Mouse (Mus musculus) liver, embryonic 15.5 days (tissue): ENCODE data around the gene Prss43. TPM values are rescaled to one million over a fixed set of nuclear protein-coding genes. Genes with fewer than 3 reads are reported as not detected.
"Not testable (repeated sequence)": the region's sequence is repeated elsewhere in the genome, so short reads cannot be mapped to it uniquely, and the experiment has no call there.

Experiments
- ATAC-seq: fragments of 200-750 bp; cut with Nextera tagmentation; 2 replicates; pipeline ENCODE4 v1.8.0; 2017; ENCODE audit warnings: moderate number of reproducible peaks, mild to moderate bottlenecking, moderate library complexity; ENCODE audit not compliant: insufficient read depth
- H3K27ac ChIP-seq: fragments of 300-500 bp; sonication (generic); replicated peaks from 2 replicates; pipeline ENCODE4 v1.5.1; 2015; ENCODE audit warnings: mild to moderate bottlenecking, inconsistent platforms
- H3K27me3 ChIP-seq: fragments of 300-500 bp; sonication (generic); 2 replicates; pipeline ENCODE4 v1.6.1; 2015; ENCODE audit warnings: mild to moderate bottlenecking, inconsistent platforms
- H3K36me3 ChIP-seq: fragments of 300-500 bp; sonication (generic); replicated peaks from 2 replicates; pipeline ENCODE4 v1.6.1; 2015; ENCODE audit warnings: moderate library complexity, mild to moderate bottlenecking, inconsistent platforms
- H3K4me1 ChIP-seq: fragments of 300-500 bp; sonication (generic); replicated peaks from 2 replicates; pipeline ENCODE4 v1.6.1; 2015; ENCODE audit warnings: inconsistent platforms
- H3K4me2 ChIP-seq: fragments of 300-500 bp; sonication (generic); 2 replicates; pipeline ENCODE4 v1.6.1; 2015; ENCODE audit warnings: moderate library complexity, mild to moderate bottlenecking, inconsistent platforms
- H3K4me3 ChIP-seq: fragments of 300-500 bp; sonication (generic); replicated peaks from 2 replicates; pipeline ENCODE4 v1.5.1; 2015; ENCODE audit warnings: mild to moderate bottlenecking, inconsistent platforms
- H3K9ac ChIP-seq: fragments of 300-500 bp; sonication (generic); 2 replicates; pipeline ENCODE4 v1.6.1; 2015; ENCODE audit warnings: moderate library complexity, mild to moderate bottlenecking, inconsistent platforms
- H3K9me3 ChIP-seq: fragments of 300-500 bp; sonication (generic); replicated peaks from 2 replicates; pipeline ENCODE4 v1.6.1; 2016; ENCODE audit warnings: inconsistent platforms
- whole genome bisulfite sequencing: fragments of 180-500 bp; shearing (Covaris S2); methylation state at CpG from one replicate; pipeline ENCODE4 v1.1.7; 2015; ENCODE audit warnings: mixed read lengths; ENCODE audit not compliant: insufficient replicate concordance; 5-methylcytosine and 5-hydroxymethylcytosine counted together
- polyA plus RNA-seq: library from polyadenylated mRNA; unstranded; fragments of >200 nt; fragmentation: Nextera tagmentation; extraction: Ambion mirVana; gene quantifications from 2 replicates; pipeline ENCODE4 v1.2.1, GENCODE M21; 2015

Prss43 gene
- polyA plus RNA-seq, 1 experiment from 2014 or later: not detected

DNA sequence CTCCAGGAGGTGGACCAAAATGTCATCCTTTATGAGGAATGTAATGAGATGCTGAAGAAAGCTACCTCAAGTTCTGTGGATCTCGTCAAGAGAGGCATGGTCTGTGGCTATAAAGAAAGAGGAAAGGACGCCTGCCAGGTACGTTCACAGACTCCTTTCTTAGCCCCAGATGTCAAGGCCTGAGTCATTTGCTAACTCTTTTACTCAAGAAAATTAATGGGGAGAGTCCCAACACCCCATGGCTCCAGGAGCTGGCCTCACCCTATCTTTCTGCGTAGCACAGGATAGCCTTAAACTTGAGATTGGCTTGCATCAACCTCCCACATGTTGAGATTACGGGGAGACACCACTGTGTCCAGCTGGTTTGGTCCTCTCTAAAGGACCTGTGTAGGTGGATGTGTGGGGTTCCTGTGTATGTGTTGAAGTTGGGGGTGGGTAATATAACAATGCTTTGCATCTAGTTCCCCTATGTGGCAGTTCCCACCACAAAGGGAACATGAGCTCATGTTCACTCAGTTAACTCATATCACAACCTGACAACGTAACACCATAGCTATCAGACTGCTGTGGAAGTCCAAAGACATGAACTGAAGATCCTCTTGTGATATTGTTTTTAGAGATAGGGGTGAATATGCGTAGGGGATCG is 25.5 kb upstream of the Prss43 start:
- no peak for ATAC-seq
- 61% methylated on average over 8 of the region's 8 CpGs for WGBS
- Histone ChIP-seq H3K9ac (no peak overlapping the region), H3K36me3 (no peaks in the 10 kb centered on the region), H3K27me3 (no peaks in the 10 kb centered on the region), H3K4me3 (no peak overlapping the region), H3K4me2 (no peak overlapping the region), H3K9me3 (no peaks in the 10 kb centered on the region), H3K27ac (no peak overlapping the region), H3K4me1 (no peaks in the 10 kb centered on the region)

- Histone ChIP-seq H3K27ac (no peak overlapping the region), H3K27me3 (no peaks in the 10 kb centered on the region), H3K4me1 (no peaks in the 10 kb centered on the region), H3K9me3 (no peaks in the 10 kb centered on the region), H3K4me2 (no peak overlapping the region), H3K36me3 (no peaks in the 10 kb centered on the region), H3K4me3 (no peak overlapping the region), H3K9ac (no peak overlapping the region)
- WGBS: 49% methylated on average over 4 of the region's 4 CpGs
- no peak for ATAC-seq
Observed at GRCm38 (mm10) chr9:110803294-110803693, 23.2 kb upstream of the Prss43 start.

DNA sequence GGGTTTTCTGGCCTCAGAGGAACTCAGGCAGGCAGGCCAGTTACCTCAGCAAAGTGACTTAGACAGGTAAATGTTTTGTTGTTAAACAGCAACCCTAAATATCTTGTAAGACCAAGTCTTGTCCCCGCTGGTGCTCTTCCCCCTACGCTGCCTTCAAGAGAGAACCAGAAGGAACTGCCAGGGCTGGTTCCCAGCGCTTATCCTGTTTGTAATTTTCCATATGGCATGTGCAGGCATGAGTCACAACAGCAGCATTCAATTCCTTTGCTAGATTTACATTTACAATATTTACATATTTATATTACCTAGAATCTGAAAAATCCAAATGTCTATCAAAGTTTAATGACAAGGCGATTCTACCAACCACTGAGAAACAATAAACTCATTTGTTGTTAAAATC is 16.4 kb upstream of the Prss43 start:
- WGBS: 61% methylated on average over 4 of the region's 4 CpGs
- no peak for ATAC-seq
- no peak overlapping the region for H3K4me2 ChIP-seq
- H3K9me3 ChIP-seq: no peaks in the 10 kb centered on the region
- H3K36me3 ChIP-seq: no peaks in the 10 kb centered on the region
- no peak overlapping the region for H3K9ac ChIP-seq
- H3K27ac ChIP-seq: no peak overlapping the region
- H3K27me3 ChIP-seq: no peaks in the 10 kb centered on the region
- no peak overlapping the region for H3K4me3 ChIP-seq
- no peaks in the 10 kb centered on the region for H3K4me1 ChIP-seq

- no peak for ATAC-seq
- 50% methylated on average over 18 of the region's 18 CpGs for WGBS
- H3K4me1 ChIP-seq: no peaks in the 10 kb centered on the region
- no peaks in the 10 kb centered on the region for H3K36me3 ChIP-seq
- no peak within 1 kb of the TSS for H3K4me3 ChIP-seq
- H3K27me3 ChIP-seq: no peaks in the 10 kb centered on the region
- H3K4me2 ChIP-seq: no peak within 1 kb of the TSS
- H3K9ac ChIP-seq: no peak within 1 kb of the TSS
- H3K9me3 ChIP-seq: no peaks in the 10 kb centered on the region
- H3K27ac ChIP-seq: no peak within 1 kb of the TSS
Observed at GRCm38 (mm10) chr9:110813789-110814188, 12.7 kb upstream of the Prss43 start, which contains the start of gene Prss44. Gene Prss44, plus strand, starts transcription at chr9:110813994.

DNA sequence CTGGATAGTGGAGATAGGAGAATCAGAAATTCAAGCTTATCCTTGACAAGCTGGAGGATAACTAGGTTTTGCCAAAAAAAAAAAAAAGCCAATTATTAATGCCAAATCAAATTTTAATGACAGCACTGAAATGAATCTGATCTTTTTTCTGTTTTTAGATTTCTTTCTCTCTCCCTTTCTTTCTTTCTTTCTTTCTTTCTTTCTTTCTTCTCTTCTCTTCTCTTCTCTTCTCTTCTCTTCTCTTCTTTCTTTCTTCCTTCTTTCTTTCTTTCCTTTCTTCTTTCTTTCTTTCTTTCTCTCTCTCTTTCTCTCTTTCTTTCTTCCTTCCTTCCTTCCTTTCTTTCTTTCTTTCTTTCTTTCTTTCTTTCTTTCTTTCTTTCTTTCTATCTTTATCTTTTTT is 5.9 kb upstream of the Prss43 start:
- H3K4me1 ChIP-seq, H3K9me3 ChIP-seq, H3K36me3 ChIP-seq, H3K27ac ChIP-seq, H3K9ac ChIP-seq, H3K4me2 ChIP-seq, H3K27me3 ChIP-seq, H3K4me3 ChIP-seq, ATAC-seq: not testable (repeated sequence)

DNA sequence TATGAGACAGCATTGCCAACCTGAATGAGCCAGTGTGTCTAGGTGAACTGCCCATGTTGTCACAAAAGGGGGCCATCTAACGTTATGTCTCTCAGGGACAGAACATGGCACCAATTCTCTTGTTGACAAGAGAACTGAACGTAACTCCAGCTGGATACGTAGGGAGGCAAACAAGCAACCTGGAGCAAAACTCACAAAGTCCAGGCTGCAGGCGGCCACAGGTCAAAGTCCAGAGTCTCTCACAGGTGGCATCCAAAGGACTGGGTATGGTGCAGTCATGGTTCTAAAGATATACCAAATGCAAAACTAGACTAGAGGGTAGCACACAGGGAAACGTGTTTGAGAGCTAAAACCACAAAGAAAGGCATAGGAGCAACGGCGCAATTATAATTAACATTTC is 5.1 kb upstream of the Prss43 start:
- Histone ChIP-seq H3K9me3 (no peaks in the 10 kb centered on the region), H3K4me2 (no peak overlapping the region), H3K27me3 (0 out of 2 replicates have a peak, but pooled peaks cover 4% of the 10 kb centered on the region), H3K4me1 (no peaks in the 10 kb centered on the region), H3K4me3 (no peak overlapping the region), H3K27ac (no peak overlapping the region), H3K9ac (no peak overlapping the region), H3K36me3 (no peaks in the 10 kb centered on the region)
- ATAC-seq: no peak
- WGBS: 60% methylated on average over 7 of the region's 7 CpGs

- Histone ChIP-seq H3K4me3 (no peak overlapping the region), H3K4me2 (no peak overlapping the region), H3K9ac (no peak overlapping the region), H3K4me1 (no peaks in the 10 kb centered on the region), H3K27me3 (peaks cover 7% of the 10 kb centered on the region; the same call in 1 of the 2 replicates), H3K27ac (no peak overlapping the region), H3K9me3 (no peaks in the 10 kb centered on the region), H3K36me3 (no peaks in the 10 kb centered on the region)
- ATAC-seq: no peak
- WGBS: 53% methylated on average over 4 of the region's 4 CpGs
Observed at GRCm38 (mm10) chr9:110825426-110825825, 1.1 kb upstream of the Prss43 start.

DNA sequence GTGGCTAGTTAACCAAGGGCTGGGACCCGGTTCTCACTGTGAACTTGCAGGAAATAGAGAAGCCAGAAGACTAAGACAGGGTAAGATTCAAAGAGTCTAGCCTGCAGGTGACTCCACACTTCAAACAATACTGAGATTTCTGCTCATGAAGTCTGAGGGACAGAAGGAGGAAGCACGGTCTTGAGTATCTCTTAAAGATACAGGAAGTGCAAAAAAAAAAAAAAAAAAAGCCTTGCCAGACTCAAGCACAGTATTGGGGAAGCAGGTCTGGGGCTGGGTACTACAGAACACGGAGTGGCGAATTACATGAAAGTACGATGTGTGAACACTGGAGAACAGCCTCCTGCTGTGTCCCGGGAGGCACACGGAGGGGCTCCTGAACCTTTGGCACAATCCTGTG is 658 bp upstream of the Prss43 start:
- no peak overlapping the region for H3K9ac ChIP-seq
- no peaks in the 10 kb centered on the region for H3K4me1 ChIP-seq
- 26% methylated on average over 7 of the region's 7 CpGs for WGBS
- H3K4me2 ChIP-seq: no peak overlapping the region
- no peak for ATAC-seq
- H3K27ac ChIP-seq: no peak overlapping the region
- H3K4me3 ChIP-seq: no peak overlapping the region
- H3K27me3 ChIP-seq: peaks cover 7% of the 10 kb centered on the region; the same call in 1 of the 2 replicates
- no peaks in the 10 kb centered on the region for H3K9me3 ChIP-seq
- no peaks in the 10 kb centered on the region for H3K36me3 ChIP-seq

DNA sequence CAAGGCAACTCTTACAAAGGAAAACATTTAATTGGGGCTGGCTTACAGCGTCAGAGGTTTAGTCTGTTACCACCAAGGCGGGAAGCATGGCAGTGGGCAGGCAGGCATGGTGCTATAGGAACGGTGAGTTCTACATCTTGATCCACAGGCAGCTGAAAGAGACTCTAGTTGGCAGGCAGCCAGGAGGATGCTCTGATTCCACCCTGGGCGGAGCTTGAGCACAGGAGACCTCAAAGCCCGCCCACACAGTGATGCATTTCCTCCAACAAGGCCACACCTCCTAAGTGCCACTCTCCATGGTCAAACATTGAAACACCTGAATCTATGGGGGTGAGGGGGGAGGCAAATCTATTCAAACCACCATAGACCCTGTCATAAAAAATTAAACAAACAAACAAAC is 6.5 kb downstream of the Prss43 start:
- ATAC-seq: no peak
- H3K4me1 ChIP-seq: no peaks in the 10 kb centered on the region
- H3K9ac ChIP-seq: no peak overlapping the region
- no peak overlapping the region for H3K4me2 ChIP-seq
- no peaks in the 10 kb centered on the region for H3K36me3 ChIP-seq
- H3K27me3 ChIP-seq: no peaks in the 10 kb centered on the region
- no peaks in the 10 kb centered on the region for H3K9me3 ChIP-seq
- H3K27ac ChIP-seq: no peak overlapping the region
- no peak overlapping the region for H3K4me3 ChIP-seq
- WGBS: 50% methylated on average over 5 of the region's 5 CpGs

GRCm38 (mm10) chr9:110834411-110834810 is 7.9 kb downstream of the Prss43 start, which contains the start of gene Prss45:
Gene Prss45, plus strand, starts transcription at chr9:110834588.
- Histone ChIP-seq H3K4me1 (no peaks in the 10 kb centered on the region), H3K4me2 (no peak within 1 kb of the TSS), H3K9me3 (no peaks in the 10 kb centered on the region), H3K36me3 (no peaks in the 10 kb centered on the region), H3K4me3 (no peak within 1 kb of the TSS), H3K9ac (no peak within 1 kb of the TSS), H3K27me3 (no peaks in the 10 kb centered on the region), H3K27ac (no peak within 1 kb of the TSS)
- WGBS: 72% methylated on average over 19 of the region's 19 CpGs
- no peak for ATAC-seq

GRCm38 (mm10) chr9:110834961-110835360 is 8.5 kb downstream of the Prss43 start:
- 41% methylated on average over 10 of the region's 10 CpGs for WGBS
- no peak for ATAC-seq
- no peak overlapping the region for H3K4me2 ChIP-seq

DNA sequence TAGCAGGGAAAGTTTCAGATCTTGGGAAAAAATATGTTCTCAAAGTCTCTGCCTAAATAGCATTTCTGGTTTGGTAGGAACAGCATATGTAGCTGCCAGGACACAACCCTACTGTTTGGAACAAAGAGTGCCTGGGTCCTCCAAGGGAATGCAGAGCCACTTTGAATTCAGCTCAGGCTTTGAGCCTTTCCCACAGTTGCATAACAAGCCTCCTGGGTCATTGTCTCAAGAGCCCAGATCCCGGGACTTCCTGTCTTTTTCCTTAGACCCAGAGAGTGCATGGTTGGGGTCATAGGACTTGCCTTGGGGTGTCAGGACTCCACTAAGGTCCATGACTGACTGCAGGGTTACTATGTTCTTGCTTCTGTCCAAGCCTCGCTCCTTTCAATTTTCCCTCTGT is 9.6 kb downstream of the Prss43 start:
- Histone ChIP-seq H3K4me3 (no peak overlapping the region), H3K4me1 (peaks cover 5% of the 10 kb centered on the region; the same call in 1 of the 2 replicates), H3K27ac (no peak overlapping the region), H3K27me3 (no peaks in the 10 kb centered on the region), H3K9me3 (no peaks in the 10 kb centered on the region), H3K36me3 (no peaks in the 10 kb centered on the region), H3K4me2 (no peak overlapping the region), H3K9ac (no peak overlapping the region)
- 36% methylated on average over 2 of the region's 2 CpGs for WGBS
- no peak for ATAC-seq

More at GRCm38 (mm10) chr9:110834961-110835360, 8.5 kb downstream of the Prss43 start:
- H3K4me1 ChIP-seq: no peaks in the 10 kb centered on the region
- H3K9ac ChIP-seq: no peak overlapping the region
- H3K27me3 ChIP-seq: no peaks in the 10 kb centered on the region
- no peaks in the 10 kb centered on the region for H3K36me3 ChIP-seq
- no peak overlapping the region for H3K27ac ChIP-seq
- no peak overlapping the region for H3K4me3 ChIP-seq
- no peaks in the 10 kb centered on the region for H3K9me3 ChIP-seq
